Mouse (Mus musculus) spleen, adult 2 months (tissue): ENCODE measurements around the gene Nsd1. TPM values are rescaled to one million over a fixed set of nuclear protein-coding genes. Genes with fewer than 3 reads are reported as not detected.

ENCODE experiments used
- DNase-seq, 2 experiments: peaks; one replicate each; pipeline versions ENCODE4 v3.0.0 to v3.0.0-alpha.2; 2012 to 2021; ENCODE audit warnings: low spot score in 2 of 2, low read depth in 1 of 2
- H3K27ac ChIP-seq: fragments of 200-500 bp; 2 replicates; pipeline ENCODE4 v1.5.1; 2012; ENCODE audit warnings: low read length, inconsistent platforms; ENCODE audit not compliant: insufficient read depth
- H3K27me3 ChIP-seq: fragments of 200-500 bp; 2 replicates; pipeline ENCODE4 v1.6.1; 2012; ENCODE audit warnings: mild to moderate bottlenecking, moderate library complexity, low read length, inconsistent platforms; ENCODE audit not compliant: control insufficient read depth, insufficient read depth
- H3K36me3 ChIP-seq: fragments of 200-500 bp; 2 replicates; pipeline ENCODE4 v1.6.1; 2012; ENCODE audit warnings: mild to moderate bottlenecking, low read length, inconsistent platforms; ENCODE audit not compliant: control insufficient read depth, insufficient read depth
- H3K4me1 ChIP-seq: fragments of 200-500 bp; 2 replicates; pipeline ENCODE4 v1.6.1; 2011; ENCODE audit warnings: inconsistent platforms; ENCODE audit not compliant: control insufficient read depth, insufficient read depth, insufficient read length
- H3K4me3 ChIP-seq: fragments of 200-500 bp; 2 replicates; pipeline ENCODE4 v1.5.1; 2011; ENCODE audit warnings: mild to moderate bottlenecking, inconsistent platforms; ENCODE audit not compliant: insufficient read depth, insufficient read length; ENCODE audit errors: extremely low read depth
- CTCF ChIP-seq: fragments of 200-500 bp; IDR thresholded peaks from 2 replicates; pipeline ENCODE4 v1.5.1; 2011; ENCODE audit warnings: mild to moderate bottlenecking, inconsistent platforms; ENCODE audit not compliant: insufficient read depth, insufficient read length, insufficient replicate concordance; ENCODE audit errors: extremely low read depth
- POLR2A ChIP-seq: fragments of 200-500 bp; IDR thresholded peaks from 2 replicates; pipeline ENCODE4 v1.6.1; 2011; ENCODE audit warnings: low read depth, low read length, inconsistent platforms
- WGBS: fragments of 180-500 bp; shearing (Covaris S2); methylation state at CpG from one replicate; pipeline ENCODE4 v1.1.7; 2018; 5-methylcytosine and 5-hydroxymethylcytosine counted together
- polyA plus RNA-seq: library from polyadenylated mRNA; depleted of rRNA; stranded (reverse); fragments of >200 nt; gene quantifications from 2 replicates; pipeline ENCODE4 v1.2.3, GENCODE M21; 2012

The Nsd1 gene
- polyA plus RNA-seq, 1 experiment = 17.8 TPM

DNA sequence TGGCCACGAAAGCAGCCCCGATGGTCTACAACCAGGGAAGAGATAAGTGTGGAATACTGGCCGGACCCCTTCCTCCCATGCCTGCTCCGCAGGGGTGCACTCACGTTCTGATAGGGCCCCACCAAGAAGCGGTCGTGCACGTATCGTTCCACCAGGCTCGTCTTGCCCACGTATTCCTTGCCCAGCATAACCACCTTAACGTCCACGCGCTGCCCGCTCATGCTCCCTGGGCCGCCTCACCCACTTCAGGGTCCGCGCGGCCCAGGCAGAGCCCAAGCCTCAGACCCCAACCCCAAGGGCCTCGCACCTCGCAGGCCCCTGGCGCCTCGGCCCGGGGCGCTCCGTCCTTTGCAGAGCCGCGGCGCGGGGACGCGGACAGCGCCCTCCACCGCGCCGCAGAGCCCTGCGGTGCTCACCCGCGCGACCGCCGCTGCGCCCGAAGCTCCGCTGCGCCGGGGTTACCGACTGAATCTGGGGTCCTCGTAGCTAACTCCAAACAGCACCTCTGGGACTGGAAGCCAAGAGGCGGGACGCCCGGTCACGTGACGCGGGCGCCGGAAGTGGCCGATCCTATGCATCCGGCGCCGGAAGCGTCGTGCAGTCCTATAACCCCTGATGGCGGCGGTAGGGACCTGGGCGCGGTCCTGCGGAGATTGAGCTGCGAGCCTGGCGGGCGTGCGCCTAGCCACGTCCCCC, 112.0 kb downstream of the Nsd1 start, which contains the start of gene Rab24:
Gene Rab24, minus strand, starts transcription at position 513 of the 696 bp plus-strand sequence.
- Histone ChIP-seq H3K4me3 (peak within 1 kb of the TSS; percentile 88), H3K27me3 (no peaks in the 10 kb centered on the region), H3K36me3 (peaks cover 21% of the 10 kb centered on the region), H3K4me1 (peaks cover 33% of the 10 kb centered on the region), H3K27ac (peak within 1 kb of the TSS; percentile 77)
- TF ChIP-seq CTCF = no peak
- peak; percentile 49 for TF ChIP-seq POLR2A
- peak; percentile 59 to 84 for DNase-seq
- WGBS = 1% methylated on average over 73 of the region's 73 CpGs

DNA sequence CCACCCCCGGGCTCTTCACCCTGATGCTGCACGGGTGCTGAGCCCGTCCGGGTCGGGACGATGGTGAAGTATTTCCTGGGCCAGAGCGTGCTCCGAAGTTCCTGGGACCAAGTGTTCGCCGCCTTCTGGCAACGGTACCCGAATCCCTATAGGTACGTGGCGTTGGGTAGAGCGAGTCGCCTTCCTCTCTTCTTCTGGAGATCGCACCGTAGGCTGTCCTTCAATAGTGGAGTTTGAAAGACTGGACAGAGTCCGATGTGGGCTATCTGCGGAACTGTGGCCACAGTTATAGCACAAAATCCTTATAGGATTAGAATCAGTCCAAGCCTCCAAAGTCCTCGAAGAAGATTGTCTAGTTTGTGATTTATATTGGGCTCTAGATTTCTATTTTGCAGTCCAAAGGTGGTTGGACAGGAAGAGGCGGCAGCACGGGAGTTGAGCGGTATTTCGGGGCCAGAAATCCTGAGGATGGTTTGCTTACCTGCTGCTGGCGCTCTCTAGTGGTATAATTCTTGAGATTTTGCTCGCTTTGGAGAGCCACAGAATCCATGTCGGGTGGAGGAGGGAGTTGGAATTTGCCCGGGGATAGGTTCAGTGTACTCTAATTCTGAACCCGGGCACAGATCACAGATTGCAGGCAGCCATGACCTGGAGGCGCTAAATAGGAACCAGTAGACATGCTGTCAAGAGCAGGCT, 112.7 kb downstream of the Nsd1 start:
- H3K27me3 ChIP-seq = no peaks in the 10 kb centered on the region
- H3K36me3 ChIP-seq = peaks cover 21% of the 10 kb centered on the region
- DNase-seq = no peak
- peak; percentile 14; the same call in 1 of the 2 replicates for TF ChIP-seq CTCF
- no peak for TF ChIP-seq POLR2A
- WGBS = under 1% methylated on average over 31 of the region's 31 CpGs
- peak overlapping the region; percentile 88 for H3K4me3 ChIP-seq
- peak overlapping the region; percentile 77 for H3K27ac ChIP-seq
- peaks cover 32% of the 10 kb centered on the region for H3K4me1 ChIP-seq

DNA sequence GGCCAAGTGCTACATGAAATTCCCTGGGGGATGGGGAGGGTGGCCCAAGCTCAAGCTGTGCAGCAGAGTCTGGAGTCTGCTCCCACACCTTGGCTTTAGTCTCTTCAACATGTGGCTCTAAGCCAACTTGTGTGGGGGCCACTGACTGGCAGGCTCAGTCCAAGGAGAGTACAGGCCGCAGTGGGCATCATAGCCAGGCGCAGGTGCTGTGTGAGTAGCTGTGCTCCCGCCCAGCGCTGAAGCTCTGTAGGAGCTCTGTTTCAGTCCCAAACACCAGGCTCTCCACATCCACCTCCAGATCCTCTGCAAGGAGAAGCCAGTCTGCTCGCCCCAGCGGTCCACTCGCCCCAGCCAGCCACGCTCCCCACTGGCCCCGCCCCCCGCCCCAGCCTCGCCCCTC, 116.0 kb downstream of the Nsd1 start:
- Histone ChIP-seq H3K4me3 (no peak overlapping the region), H3K4me1 (peaks cover 28% of the 10 kb centered on the region), H3K27me3 (no peaks in the 10 kb centered on the region), H3K27ac (no peak overlapping the region), H3K36me3 (peaks cover 21% of the 10 kb centered on the region)
- 95% methylated on average over 11 of the region's 11 CpGs for WGBS
- no peak for DNase-seq
- TF ChIP-seq POLR2A = no peak
- TF ChIP-seq CTCF = no peak

DNA sequence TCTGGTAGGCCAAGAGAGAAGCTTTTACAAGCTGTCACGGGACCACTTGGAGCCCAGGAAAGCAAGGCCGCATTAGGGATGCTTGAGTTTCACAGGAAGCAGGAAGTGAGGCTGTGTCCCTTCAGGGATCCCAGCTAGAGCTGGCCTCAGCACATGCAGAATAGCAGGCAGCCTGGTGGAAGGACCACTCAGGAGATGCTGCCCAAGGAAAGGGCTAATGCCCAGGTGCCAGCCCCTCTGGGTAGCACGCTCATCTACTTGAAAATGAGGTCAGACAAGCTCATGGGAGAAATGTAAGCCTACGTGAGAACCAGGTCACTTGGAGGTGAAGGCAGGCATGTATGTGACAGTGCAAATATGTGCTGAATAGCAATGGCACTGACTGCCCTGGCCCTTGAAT, 117.6 kb downstream of the Nsd1 start:
- H3K4me3 ChIP-seq = no peak overlapping the region
- H3K36me3 ChIP-seq = peaks cover 21% of the 10 kb centered on the region
- DNase-seq = no peak
- no peaks in the 10 kb centered on the region for H3K27me3 ChIP-seq
- peaks cover 21% of the 10 kb centered on the region; the same call in 1 of the 2 replicates for H3K4me1 ChIP-seq
- 85% methylated on average over 4 of the region's 4 CpGs for WGBS
- H3K27ac ChIP-seq = 0 out of 2 replicates have a peak overlapping the region, but pooled peaks have one; percentile 8
- TF ChIP-seq POLR2A = no peak

DNA sequence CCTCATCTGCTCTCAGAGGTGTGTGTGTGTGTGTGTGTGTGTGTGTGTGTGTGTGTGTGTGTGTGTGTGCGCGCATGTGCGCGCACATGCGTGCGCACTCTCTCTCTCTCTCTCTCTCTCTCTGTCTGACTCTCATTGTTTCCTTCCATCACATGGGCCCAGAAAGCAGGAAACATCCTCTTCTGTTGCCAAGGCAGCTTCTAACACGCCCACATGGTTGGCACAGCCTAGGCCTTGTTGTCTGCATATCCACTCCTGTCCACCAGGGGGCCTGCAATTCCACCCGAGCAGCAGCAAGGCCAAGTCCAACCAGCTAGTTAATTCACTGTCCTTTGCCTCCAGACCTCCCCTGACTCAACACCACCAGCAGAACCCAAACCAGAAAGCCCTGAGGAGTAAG, 118.1 kb downstream of the Nsd1 start:
- H3K4me1 ChIP-seq = peaks cover 19% of the 10 kb centered on the region; the same call in 1 of the 2 replicates
- no peak overlapping the region for H3K4me3 ChIP-seq
- TF ChIP-seq CTCF = peak; percentile 87
- no peak for TF ChIP-seq POLR2A
- no peaks in the 10 kb centered on the region for H3K27me3 ChIP-seq
- peak; percentile 85 to 87 for DNase-seq
- H3K27ac ChIP-seq = no peak overlapping the region
- 14% methylated on average over 8 of the region's 8 CpGs for WGBS
- H3K36me3 ChIP-seq = peaks cover 21% of the 10 kb centered on the region

DNA sequence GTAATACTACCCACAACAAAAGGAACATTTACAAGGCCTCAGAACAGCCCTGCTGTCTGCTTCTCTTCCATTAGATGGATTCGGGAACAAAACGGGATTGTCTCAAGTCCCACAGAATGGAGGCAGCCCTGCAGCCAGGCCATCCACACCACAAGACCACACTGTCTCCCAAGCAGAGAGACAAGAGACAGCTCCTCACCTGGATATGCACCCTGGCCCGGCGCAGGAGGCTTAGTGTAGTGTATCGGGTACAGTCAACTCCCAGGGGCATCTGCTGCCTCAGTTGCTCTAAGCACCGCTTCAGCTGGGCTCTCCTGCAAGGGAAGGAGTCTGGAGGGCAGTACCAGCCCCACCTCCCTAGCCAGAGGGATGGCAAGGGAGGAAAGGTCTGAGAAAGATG, 118.6 kb downstream of the Nsd1 start:
- 84% methylated on average over 6 of the region's 6 CpGs for WGBS
- TF ChIP-seq CTCF (no peak), POLR2A (no peak)

More for the DNA sequence above, 118.6 kb downstream of the Nsd1 start:
- Histone ChIP-seq H3K36me3 (peaks cover 21% of the 10 kb centered on the region), H3K27ac (no peak overlapping the region), H3K4me1 (peaks cover 16% of the 10 kb centered on the region; the same call in 1 of the 2 replicates), H3K4me3 (peak overlapping the region; percentile 4; the same call in 1 of the 2 replicates), H3K27me3 (no peaks in the 10 kb centered on the region)
- no peak for DNase-seq
